Mouse (Mus musculus) heart, adult 18-20 months (tissue): Measurements from ENCODE around the gene Metrnl. TPM values are rescaled to one million over a fixed set of nuclear protein-coding genes. Genes with fewer than 3 reads are reported as not detected.

Source experiments
- DNase-seq, 2 experiments: peaks; one replicate each; pipeline ENCODE4 v3.0.0; 2021 to 2022; ENCODE audit warnings: mixed read lengths in 1 of 2
- total RNA-seq, 2 experiments: library from RNA; stranded (reverse); gene quantifications; 2 replicates each; pipeline ENCODE4 v1.2.3; 2021

The Metrnl gene
- total RNA-seq, 2 experiments from 2014 or later = 14.9 to 19.8 TPM

DNA sequence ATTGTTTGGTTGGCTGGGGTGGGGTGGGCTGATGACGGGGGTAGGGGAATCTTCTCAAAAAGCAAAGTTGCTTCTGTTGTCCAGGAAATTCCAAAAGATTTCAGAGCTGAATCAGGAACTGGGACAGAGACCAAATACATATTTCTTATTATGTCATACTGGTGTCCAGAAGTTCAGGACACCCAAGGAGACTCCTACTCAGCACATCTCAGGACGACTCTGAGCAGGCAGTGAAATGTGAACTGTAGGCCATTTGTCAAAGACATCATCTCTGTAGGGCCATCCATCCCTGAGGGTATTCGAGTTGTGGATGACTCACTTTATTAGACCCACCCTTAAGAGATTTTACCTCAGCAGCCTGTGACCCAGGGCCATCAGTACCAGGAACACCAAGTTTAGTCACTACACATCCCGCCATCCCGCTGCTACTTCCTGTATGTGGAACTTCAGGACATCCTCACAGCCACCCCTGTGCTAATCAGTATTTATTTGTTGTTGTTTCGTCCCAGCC is 15.8 kb upstream of the Metrnl start:
- no peak for DNase-seq

DNA sequence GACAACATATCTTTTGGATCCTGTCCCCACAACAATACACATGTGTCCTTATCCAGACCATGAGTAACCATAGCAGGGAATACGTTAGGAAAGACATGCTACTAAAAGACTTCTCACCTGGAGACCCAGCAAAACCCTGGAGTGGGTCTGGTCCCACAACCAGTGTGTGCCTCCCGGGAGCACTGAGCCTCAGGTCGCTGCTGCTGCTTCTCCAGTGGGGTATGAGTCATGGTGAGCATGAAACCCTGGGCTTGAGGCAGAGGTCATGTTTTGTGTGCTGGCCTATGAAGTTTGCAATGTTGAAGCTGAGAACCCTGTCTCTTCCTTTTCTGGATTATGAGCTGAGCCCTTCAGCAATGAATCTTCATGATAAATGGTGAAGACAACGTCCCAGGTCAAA is 15.3 kb upstream of the Metrnl start:
- no peak for DNase-seq

DNA sequence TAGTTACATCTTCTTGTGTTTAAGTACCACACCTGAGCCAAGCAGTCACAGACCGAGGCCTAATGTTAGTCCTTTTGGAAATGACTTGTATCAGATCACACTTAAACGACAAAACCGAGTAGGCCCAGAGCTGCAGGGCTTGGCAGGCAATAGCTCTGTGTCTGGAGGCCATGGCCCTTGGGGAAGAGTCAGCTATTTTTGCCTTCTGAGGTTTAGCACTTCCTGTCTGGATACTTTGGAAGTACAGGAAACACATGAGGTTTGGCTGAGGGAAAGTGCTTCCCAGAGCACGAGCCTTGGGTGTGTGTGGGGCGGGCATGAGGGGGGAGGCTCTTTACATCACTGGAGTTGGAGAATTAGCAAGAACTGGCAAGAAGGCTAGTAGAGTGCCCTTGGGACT is 14.7 kb upstream of the Metrnl start:
- peak; percentile 55 to 80 for DNase-seq

DNA sequence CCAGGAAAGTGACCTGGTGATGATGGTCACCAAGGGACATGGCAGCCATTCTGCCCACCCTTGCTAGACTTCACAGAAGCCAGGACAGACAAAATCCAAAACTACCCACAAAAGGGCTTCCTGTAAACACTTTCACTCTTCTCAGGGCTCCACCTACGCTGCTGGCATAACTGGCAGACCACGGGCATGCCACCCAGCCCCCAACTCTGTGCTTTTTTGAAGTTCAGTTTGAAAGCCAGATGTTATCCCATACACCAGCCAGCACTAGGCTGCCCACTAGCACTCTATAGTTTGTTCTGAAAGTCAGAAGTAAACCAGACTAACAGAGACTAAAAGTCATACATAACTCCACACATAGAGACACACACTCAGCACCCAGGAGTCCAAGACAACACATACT is 13.3 kb upstream of the Metrnl start:
- DNase-seq = no peak

DNA sequence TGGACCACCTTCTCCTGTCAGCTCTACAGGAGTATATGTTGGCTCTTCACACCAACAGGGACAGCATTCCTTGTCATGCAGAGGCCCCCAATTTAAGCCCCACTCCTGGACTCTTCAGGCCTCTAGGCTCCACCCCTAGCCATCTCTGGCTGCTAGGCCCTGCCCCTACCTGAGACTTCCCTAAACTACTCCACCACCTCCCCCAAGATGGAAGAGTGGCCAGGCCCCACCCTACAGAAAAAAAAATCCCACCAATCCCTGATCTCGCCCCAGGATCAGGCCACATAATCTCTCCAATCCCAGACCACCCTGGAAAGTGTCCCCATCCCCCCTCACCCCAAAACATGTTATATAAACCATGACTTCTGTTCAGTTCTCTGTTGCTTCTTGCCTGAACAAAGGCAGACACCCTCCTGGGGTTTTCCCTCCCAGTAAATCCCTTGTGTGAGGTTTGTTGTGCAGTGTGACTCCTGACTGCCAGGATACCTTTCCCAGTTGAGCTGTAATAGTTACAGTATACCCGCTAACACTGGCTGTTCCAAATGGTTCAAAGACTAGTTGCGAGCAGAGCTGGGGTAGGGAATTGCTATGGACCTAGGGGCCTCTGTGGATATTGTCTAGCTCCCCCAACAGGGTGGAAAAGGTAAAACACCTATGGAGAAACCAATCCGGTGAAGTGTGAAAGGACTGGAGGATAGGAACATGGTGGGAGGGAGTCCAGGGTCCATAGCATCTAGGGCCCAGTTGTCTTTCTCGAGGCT is 5.9 kb upstream of the Metrnl start:
- DNase-seq = no peak

DNA sequence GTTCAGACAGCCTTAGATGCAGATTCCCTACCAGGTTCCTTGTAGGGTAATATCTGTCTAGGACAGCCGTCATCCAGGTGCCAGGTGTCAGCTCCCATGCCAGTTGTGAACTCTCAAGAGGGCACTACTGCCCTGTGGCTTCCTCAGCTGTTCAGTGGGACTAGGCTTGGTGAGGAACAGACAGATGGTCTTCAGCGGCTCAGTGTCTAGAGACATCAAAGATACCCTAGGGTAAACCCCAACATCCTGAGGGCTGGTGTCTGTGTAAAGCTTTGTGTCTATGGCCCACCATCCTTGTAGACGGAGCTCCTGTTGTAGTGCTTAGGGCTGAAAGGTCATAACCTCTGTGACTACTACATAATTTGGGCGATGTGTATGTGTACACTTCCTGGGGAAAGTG is 4.1 kb upstream of the Metrnl start:
- DNase-seq = no peak

DNA sequence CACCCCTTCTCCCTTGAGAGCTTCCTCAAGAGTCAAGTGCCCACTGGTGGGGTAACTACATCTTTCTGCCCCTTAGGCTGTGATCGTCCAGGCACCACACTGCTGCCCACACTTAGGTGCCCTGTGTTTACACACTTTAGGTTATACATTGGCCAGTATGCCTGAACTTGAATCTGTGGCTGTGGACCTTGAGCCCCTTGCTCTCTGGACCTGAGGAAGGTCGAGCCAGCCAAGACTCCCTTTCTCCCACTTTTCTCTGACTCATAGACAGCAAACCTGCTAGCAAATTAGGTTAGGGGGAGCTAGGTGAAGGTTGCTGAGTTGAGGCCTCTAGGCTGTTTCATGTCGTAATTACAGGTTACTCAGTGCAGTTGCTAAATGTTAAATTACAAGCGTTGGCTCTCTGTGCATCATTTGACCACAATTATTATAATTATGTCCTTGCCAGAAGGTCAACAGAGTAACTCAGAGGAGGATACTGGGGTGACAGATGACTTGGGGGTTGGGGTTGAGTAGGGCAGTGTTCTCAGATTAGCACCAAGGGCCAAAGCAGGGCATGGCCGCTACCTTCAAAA is 2.9 kb upstream of the Metrnl start:
- DNase-seq = no peak

DNA sequence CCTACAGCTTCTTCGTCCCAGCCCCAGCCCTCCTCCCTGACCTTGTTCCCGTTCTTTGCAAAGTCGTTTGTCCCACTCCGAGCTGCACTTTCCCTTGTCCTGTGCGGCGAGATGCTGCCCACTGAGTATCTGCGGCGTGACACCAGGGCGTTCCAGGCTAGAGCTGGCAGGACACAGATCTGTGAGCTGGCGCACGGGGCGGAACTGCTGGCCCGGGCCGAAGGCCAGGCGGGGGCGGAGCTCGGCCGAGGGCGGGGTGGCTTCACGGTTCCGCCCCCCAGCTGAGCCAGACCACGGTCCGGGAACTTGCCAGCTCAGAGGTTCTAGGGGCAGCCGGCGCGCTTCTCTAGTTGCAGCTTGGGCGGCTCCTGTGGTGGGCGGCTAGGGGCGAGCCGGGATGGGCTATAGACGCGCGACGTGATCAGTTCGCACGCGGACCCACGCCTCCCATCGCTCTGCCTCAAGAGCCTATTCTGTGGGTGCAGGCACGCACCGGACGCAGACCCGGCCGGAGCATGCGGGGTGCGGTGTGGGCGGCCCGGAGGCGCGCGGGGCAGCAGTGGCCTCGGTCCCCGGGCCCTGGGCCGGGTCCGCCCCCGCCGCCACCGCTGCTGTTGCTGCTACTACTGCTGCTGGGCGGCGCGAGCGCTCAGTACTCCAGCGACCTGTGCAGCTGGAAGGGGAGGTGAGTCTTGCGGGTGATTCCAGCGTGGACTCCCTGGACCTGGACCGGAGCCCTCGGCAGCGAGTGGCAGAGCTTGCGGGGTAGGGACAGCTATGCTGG is 959 bp downstream of the Metrnl start:
- peak; percentile 95 to 97 for DNase-seq

DNA sequence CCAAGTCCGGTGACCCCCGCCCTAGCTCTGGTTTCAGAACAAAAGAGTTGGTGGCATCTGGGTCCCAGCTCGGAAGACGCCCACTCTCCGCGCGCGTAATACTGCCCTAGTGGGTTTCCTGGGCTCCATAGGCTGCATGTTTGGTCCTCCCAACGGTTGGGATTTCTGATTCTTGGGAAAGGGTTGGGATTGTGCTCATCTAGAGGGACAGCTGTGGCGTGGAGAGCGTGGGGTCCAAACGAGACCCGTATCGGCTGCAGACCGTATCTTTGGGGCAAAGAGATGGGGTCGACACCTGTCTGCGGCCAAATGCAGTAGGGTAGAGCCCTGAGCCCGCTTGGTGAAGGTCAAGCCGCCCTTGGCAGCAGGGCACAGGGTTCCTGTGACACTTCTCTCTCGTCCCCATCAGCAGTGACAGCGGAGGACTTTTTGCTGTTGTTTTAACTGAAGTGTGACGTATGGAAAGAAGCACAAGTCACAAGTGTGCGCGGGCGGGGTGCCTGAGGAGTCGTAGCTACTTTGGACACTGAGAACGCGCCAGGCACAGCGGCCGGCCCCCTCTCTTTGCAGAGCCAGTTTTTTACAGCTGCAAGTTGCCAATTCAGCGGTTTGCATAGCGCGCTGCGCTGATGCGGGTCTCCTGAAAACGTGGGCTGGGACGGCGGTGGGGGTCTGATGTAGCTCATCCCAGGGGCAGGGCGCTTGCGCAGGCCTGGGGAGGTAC is 1.7 kb downstream of the Metrnl start:
- DNase-seq = peak; percentile 80 to 83

DNA sequence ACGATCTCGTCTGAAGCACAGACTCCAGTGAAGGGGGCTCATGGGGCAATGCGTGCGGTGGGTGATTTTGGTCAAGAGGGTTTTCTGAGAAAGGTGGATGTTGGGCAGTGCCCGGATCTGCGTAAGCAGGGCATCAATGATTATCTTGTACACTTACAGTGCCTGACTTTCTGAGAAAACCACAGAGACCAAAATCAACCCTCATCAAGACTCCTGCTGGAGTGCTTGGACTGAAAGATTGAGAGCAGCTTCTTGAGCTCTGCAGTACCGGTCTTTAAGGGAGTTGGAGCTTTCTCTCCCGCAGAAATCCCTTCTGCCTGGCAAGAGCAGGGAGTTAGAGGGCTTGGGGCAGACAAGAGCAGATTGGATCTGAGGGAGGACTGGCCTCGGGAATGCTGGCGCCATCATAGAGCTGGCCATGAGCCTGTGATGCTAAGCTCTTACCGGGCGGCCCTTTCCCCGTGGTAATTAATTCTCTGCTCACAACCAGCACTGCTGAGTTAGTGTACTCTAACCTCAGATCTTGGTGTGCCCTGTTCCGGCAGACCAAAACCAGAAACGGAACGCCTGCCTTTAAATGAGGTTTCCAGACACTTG is 2.4 kb downstream of the Metrnl start:
- DNase-seq = no peak

DNA sequence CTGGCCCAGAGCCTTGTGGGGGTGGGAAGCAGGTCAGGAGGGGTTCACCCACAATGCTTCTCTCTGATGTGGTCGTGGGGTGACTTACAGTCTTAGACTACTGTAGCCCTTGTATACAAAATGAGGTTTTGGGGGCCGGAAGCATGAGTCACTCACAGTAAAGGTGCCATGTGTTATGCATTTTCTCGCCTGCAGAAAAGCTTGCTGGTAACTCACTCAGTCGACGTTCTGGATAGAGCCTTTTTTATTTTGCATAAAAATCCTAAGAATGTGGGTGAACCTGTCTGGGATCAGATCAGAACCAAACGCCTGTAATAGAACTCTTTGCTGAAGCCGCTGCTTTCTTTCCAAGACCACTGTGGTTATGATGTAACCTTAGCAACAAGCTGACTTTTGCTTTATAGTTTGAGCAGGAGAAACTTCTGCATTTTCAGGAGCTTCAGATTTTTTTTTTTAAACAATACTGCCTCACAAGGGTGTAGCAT is 5.2 kb downstream of the Metrnl start:
- DNase-seq = peak in 1 of 2 experiments; percentile 26

DNA sequence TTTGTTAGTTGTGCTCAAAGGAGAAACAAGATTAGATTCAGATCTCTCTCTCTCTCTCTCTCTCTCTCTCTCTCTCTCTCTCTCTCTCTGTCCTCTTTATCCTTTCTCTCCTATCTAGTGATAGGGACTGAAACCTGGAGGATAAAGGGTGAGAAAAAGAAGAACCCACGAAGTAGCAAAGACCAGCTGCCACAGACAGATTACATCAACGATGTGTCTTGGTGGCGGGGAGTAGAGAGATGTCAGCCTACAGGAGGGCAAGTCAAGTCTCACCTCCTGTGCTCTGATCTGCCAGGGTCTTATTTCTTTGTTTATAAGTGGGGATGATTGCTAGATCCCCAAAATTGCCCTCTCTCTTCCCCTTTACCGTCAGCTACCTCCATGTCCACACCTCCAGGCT is 7.9 kb downstream of the Metrnl start:
- DNase-seq = no peak

DNA sequence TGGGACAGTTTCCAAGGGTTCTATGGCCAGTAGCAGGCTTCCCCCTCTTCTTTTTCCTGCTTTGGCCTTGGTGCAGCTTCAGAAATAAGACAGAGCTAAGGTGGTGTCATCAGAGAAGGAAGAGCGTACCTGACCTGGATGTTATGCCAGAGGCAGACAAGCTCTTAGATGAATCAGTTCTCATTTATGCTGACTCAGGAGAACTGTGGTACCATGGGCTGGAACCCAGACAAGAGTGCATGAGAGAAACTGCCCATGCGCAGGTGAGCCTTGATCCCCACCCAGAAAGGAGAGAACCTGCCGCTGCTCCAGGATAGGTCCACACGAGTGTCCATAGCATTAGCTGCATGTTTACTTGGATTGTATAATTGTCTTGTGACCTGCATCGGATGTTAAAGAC is 8.9 kb downstream of the Metrnl start:
- DNase-seq = no peak

DNA sequence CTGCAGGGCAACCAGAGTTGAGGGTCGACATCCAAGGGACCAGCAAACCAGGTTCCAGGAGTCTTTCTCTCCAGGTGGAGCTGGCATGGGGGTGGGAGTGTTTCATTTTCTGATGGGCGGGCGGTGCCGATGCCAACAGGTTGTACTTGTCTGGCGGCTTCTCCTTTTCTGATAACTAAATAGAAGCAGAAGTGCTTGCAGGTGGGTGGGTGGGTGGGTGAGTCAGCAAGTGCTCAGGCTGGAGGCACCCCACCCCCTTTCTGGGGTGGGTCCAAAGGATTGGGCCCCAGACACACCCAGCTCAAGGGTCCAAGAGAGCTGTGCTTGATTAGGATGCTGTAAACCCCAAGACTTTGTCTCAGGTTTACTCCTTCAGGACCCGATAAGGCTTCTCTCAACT is 11.6 kb downstream of the Metrnl start:
- DNase-seq = no peak

DNA sequence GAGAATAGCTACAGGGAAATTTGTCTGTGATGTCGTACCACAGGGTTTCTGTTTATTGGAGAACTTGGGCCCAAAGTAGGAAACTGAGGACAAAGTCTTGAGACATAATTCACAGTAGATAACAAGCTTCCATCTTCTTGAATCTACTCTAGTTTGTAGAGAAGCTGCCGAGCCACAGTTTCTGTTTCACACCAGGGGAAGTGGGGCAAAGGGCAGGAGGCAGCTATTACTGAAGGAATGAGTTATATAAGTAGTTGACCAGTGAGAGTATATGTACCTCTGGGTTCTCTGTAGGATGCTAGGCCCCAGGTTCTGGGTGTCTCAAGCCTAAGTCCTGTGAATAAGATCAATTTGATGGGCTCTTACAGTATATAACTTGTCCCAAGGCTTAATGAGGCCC is 12.2 kb downstream of the Metrnl start:
- DNase-seq = no peak

DNA sequence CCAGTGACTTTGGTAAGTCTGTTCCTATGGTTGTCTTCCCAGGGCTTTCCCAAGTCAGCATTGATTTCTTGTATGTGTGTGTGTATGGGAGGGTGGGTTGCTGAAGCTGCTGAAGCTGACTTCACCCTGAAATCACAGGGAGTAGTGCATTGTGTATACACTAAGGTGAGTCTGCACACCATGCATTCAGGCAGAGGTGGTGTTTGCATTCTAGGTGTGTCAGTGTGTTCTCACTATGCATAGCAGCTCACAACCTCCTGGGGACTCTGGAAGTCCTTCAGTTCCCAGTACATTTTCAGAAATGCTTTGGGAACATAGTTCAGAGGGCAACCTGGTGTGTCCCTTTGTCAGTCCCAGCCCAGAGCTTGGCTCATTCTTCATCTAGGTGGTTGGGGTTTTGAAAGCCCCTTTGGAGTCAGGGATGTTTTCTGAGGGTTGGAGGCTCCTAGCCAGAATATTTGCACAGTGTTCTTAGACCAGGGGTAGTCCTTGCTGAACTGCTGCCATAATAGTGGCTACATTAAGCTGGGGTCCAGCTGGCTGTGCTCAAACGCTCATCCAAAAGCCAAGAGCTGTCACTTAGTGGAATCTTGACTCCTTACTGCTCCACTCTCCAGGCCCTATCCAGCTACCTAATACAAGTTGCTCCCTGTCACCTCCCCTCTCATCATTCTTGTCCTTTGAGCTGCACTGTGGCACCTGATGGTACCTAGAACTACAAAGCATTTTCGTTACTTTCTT is 13.6 kb downstream of the Metrnl start:
- DNase-seq = no peak

DNA sequence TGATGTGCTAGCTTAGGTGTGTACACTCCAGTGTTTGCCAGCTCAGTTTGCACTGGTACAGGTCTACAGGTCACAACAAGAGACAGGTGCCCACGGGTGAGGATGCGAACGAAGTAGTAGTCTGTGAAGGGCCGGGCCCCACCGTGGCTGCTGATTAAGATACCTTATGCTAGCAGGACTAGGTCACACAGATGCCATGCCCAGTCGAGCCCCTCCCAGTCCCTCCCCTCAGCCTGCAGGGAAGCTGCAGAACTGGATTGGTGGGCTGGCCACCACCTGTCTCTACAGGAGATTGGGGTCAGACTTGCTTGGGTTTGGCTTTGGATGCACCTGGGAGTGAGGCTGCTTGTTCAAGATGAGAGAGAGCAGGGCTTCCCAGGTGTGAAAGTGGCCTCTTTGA is 16.4 kb downstream of the Metrnl start:
- DNase-seq = no peak

DNA sequence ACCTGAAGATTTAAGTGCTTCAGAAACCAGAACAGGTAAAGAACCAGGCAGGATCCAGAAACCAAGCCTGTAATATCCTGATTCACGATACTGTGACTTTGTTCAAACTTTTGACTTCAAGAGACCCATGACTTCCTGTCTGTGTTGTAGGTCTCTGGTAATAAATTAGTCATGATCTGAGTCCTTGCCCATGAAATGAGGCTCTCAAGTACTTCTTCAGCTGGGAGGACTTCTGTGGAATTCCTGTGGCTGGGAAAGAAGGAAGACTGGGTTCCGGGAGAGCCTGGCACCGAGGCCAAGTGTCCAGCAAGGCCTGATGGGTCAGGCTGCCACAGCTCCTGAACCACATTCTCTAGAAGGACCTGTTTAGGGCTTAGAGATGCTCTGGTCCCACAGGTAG is 19.4 kb downstream of the Metrnl start:
- DNase-seq = no peak

DNA sequence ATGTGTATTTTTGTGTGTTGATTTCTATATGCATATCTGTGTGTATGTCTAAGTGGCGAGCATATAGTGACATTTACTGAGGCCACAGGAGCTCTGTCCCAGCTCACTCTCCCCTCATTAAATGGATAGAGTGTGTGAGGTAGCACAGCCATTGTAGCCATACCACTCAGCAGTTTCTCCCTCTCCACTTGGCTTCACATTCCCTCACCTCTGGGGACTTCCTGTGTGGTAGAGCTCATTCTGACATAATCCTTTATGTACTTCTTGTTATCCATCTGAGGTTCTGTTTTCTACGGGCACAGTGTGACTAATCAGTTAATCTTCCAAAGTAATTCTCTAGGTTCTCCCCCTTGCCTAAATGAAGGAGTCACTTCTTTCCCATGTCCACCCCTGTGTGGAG is 21.1 kb downstream of the Metrnl start:
- DNase-seq = no peak

DNA sequence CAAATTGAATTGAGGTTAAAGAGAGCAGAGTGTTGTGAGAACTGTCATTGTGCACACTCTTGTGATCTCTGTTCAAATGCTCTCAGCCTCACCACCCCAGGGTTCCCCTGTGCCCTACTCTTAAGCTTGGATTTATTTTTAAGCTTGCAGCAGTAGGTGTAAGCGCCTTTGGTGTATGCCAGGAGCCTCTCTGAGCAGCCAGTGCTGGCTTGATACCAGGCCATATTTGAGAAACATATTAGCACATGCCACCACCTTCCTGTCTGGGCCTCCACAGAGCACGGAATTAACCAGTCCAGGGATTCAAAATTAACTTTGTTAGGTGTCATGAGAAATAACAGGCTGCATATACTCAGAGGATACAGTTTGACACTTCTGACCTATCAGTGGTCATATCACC is 25.3 kb downstream of the Metrnl start:
- DNase-seq = peak in 1 of 2 experiments; percentile 38

DNA sequence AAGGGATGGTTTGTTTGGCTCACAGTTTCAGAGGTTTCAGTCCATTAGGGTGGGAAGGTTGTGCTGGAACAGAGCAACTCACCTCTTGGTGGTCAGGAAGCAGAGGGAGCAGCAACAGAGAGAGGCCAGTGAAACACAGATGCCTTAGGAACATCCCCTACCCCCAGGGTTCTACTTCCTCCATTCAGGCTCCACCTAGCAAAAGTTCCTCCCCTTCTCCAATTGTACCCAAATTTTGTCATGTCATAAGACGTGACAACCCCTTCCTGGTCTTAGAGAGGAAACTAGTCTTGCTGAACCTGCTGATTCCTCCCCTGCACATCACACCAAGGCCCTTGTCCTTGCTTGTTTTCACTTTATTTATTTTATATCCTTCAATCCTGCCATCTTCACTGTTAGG is 32.8 kb downstream of the Metrnl start:
- DNase-seq = no peak
